Mouse (Mus musculus): ENCODE measurements around the gene Rbm38. TPM values are rescaled to one million over a fixed set of nuclear protein-coding genes. Genes with fewer than 3 reads are reported as not detected.

Gene Rbm38
- polyA plus RNA-seq, 1 experiment from 2014 or later, result 45.8 TPM

- DNase-seq, result no peak
- 92% methylated on average over 8 of the region's 8 CpGs for WGBS
- peaks cover 97% of the 10 kb centered on the region for H3K36me3 ChIP-seq (ENCODE audit: insufficient read depth)
- no peak overlapping the region for H3K9ac ChIP-seq
- no peak overlapping the region for H3K4me2 ChIP-seq
- no peak overlapping the region for H3K27ac ChIP-seq (ENCODE audit: low read depth)
- H3K9me3 ChIP-seq (ENCODE audit: low read depth, low read length), result no peaks in the 10 kb centered on the region
- no peaks in the 10 kb centered on the region for H3K27me3 ChIP-seq (ENCODE audit: insufficient read depth, low read length)
- H3K4me1 ChIP-seq (ENCODE audit: insufficient read depth), result no peaks in the 10 kb centered on the region
- no peak overlapping the region for H3K4me3 ChIP-seq (ENCODE audit: low read depth, low read length)
- no peak for TF ChIP-seq CTCF (IDR thresholded peaks at IDR 0.05; ENCODE audit: low read depth)
- ATAC-seq (ENCODE audit: insufficient read depth), result no peak
Measured at GRCm38 (mm10) chr2:173011440-173011839, 8.9 kb upstream of the Rbm38 start.

GRCm38 (mm10) chr2:173014741-173015287 lies 5.5 kb upstream of the Rbm38 start:
- H3K27me3 ChIP-seq (ENCODE audit: insufficient read depth, low read length), result no peaks in the 10 kb centered on the region
- H3K4me1 ChIP-seq (ENCODE audit: insufficient read depth), result no peaks in the 10 kb centered on the region; the same call in none of the 2 replicates
- H3K36me3 ChIP-seq (ENCODE audit: insufficient read depth), result peaks cover 63% of the 10 kb centered on the region
- no peaks in the 10 kb centered on the region for H3K9me3 ChIP-seq (ENCODE audit: low read depth, low read length)
- H3K9ac ChIP-seq, result no peak overlapping the region
- WGBS, result 61% methylated on average over 7 of the region's 7 CpGs
- ATAC-seq (ENCODE audit: insufficient read depth) (no peak), DNase-seq (no peak)
- H3K27ac ChIP-seq (ENCODE audit: low read depth), result no peak overlapping the region
- H3K4me3 ChIP-seq (ENCODE audit: low read depth, low read length), result no peak overlapping the region
- TF ChIP-seq CTCF (IDR thresholded peaks at IDR 0.05; ENCODE audit: low read depth), result no peak
- H3K4me2 ChIP-seq, result no peak overlapping the region

GRCm38 (mm10) chr2:173017940-173018339 lies 2.4 kb upstream of the Rbm38 start:
- no peak overlapping the region for H3K4me2 ChIP-seq
- peaks cover 32% of the 10 kb centered on the region for H3K36me3 ChIP-seq (ENCODE audit: insufficient read depth)
- no peak for ATAC-seq (ENCODE audit: insufficient read depth)

GRCm38 (mm10) chr2:173018618-173019017 lies 1.7 kb upstream of the Rbm38 start:
- WGBS, result 20% methylated on average over 8 of the region's 8 CpGs
- ATAC-seq (ENCODE audit: insufficient read depth) (no peak), DNase-seq (peak; percentile 43)
- TF ChIP-seq CTCF (IDR thresholded peaks at IDR 0.05; ENCODE audit: low read depth), result peak; percentile 24; the same call in 1 of the 2 replicates
- H3K4me2 ChIP-seq, result peak overlapping the region; percentile 89; the same call in 1 of the 2 replicates
- peaks cover 27% of the 10 kb centered on the region for H3K36me3 ChIP-seq (ENCODE audit: insufficient read depth)
- no peaks in the 10 kb centered on the region for H3K27me3 ChIP-seq (ENCODE audit: insufficient read depth, low read length)
- H3K4me3 ChIP-seq (ENCODE audit: low read depth, low read length), result no peak overlapping the region
- H3K27ac ChIP-seq (ENCODE audit: low read depth), result no peak overlapping the region
- peaks cover 10% of the 10 kb centered on the region for H3K4me1 ChIP-seq (ENCODE audit: insufficient read depth)
- no peaks in the 10 kb centered on the region for H3K9me3 ChIP-seq (ENCODE audit: low read depth, low read length)
- no peak overlapping the region for H3K9ac ChIP-seq

More at GRCm38 (mm10) chr2:173017940-173018339, 2.4 kb upstream of the Rbm38 start:
- Histone ChIP-seq H3K27me3 (ENCODE audit: insufficient read depth, low read length) (no peaks in the 10 kb centered on the region), H3K9ac (no peak overlapping the region), H3K9me3 (ENCODE audit: low read depth, low read length) (no peaks in the 10 kb centered on the region), H3K27ac (ENCODE audit: low read depth) (no peak overlapping the region), H3K4me3 (ENCODE audit: low read depth, low read length) (no peak overlapping the region), H3K4me1 (ENCODE audit: insufficient read depth) (peaks cover 4% of the 10 kb centered on the region)
- no peak for DNase-seq
- 32% methylated on average over 6 of the region's 6 CpGs for WGBS
- TF ChIP-seq CTCF (IDR thresholded peaks at IDR 0.05; ENCODE audit: low read depth), result no peak

- ATAC-seq (ENCODE audit: insufficient read depth), result peak; percentile 1; the same call in 1 of the 2 replicates
- DNase-seq, result peak; percentile 19
- H3K9ac ChIP-seq, result peak overlapping the region; percentile 18
- TF ChIP-seq CTCF (IDR thresholded peaks at IDR 0.05; ENCODE audit: low read depth), result no peak
- H3K4me2 ChIP-seq, result peak overlapping the region; percentile 89
- H3K27me3 ChIP-seq (ENCODE audit: insufficient read depth, low read length), result no peaks in the 10 kb centered on the region
- peaks cover 10% of the 10 kb centered on the region for H3K4me1 ChIP-seq (ENCODE audit: insufficient read depth)
- H3K4me3 ChIP-seq (ENCODE audit: low read depth, low read length), result peak overlapping the region; percentile 27
- H3K36me3 ChIP-seq (ENCODE audit: insufficient read depth), result peaks cover 25% of the 10 kb centered on the region
- H3K27ac ChIP-seq (ENCODE audit: low read depth), result no peak overlapping the region
- WGBS, result 17% methylated on average over 9 of the region's 9 CpGs
- no peaks in the 10 kb centered on the region for H3K9me3 ChIP-seq (ENCODE audit: low read depth, low read length)
Measured at GRCm38 (mm10) chr2:173019322-173019721, 976 bp upstream of the Rbm38 start.

GRCm38 (mm10) chr2:173019790-173020189 lies 508 bp upstream of the Rbm38 start:
- Histone ChIP-seq H3K27me3 (ENCODE audit: insufficient read depth, low read length) (no peaks in the 10 kb centered on the region), H3K9ac (peak overlapping the region; percentile 18), H3K4me1 (ENCODE audit: insufficient read depth) (peaks cover 10% of the 10 kb centered on the region), H3K4me3 (ENCODE audit: low read depth, low read length) (peak overlapping the region; percentile 27), H3K27ac (ENCODE audit: low read depth) (no peak overlapping the region), H3K9me3 (ENCODE audit: low read depth, low read length) (no peaks in the 10 kb centered on the region), H3K4me2 (peak overlapping the region; percentile 89), H3K36me3 (ENCODE audit: insufficient read depth) (peaks cover 25% of the 10 kb centered on the region)
- peak; percentile 94 for DNase-seq
- peak; percentile 80 for ATAC-seq (ENCODE audit: insufficient read depth)
- WGBS, result 0% methylated on average over 29 of the region's 29 CpGs
- no peak for TF ChIP-seq CTCF (IDR thresholded peaks at IDR 0.05; ENCODE audit: low read depth)

- no peaks in the 10 kb centered on the region for H3K27me3 ChIP-seq (ENCODE audit: insufficient read depth, low read length)
- under 1% methylated on average over 43 of the region's 54 CpGs for WGBS
- peak overlapping the region; percentile 90 for H3K4me2 ChIP-seq
- no peaks in the 10 kb centered on the region for H3K9me3 ChIP-seq (ENCODE audit: low read depth, low read length)
- peaks cover 27% of the 10 kb centered on the region for H3K36me3 ChIP-seq (ENCODE audit: insufficient read depth)
- ATAC-seq (ENCODE audit: insufficient read depth) (peak; percentile 68), DNase-seq (peak; percentile 97)
- peaks cover 16% of the 10 kb centered on the region for H3K4me1 ChIP-seq (ENCODE audit: insufficient read depth)
- peak overlapping the region; percentile 50; the same call in 1 of the 2 replicates for H3K27ac ChIP-seq (ENCODE audit: low read depth)
- peak overlapping the region; percentile 65 for H3K9ac ChIP-seq
- TF ChIP-seq CTCF (IDR thresholded peaks at IDR 0.05; ENCODE audit: low read depth), result no peak
- H3K4me3 ChIP-seq (ENCODE audit: low read depth, low read length), result peak overlapping the region; percentile 76
Measured at GRCm38 (mm10) chr2:173021633-173022055, 1.3 kb downstream of the Rbm38 start.
